Mouse (Mus musculus) limb, embryonic 12.5 days (tissue): ENCODE data around the gene Pkp4. TPM values are rescaled to one million over a fixed set of nuclear protein-coding genes. Genes with fewer than 3 reads are reported as not detected.

ENCODE experiments used
- ATAC-seq: fragments of 200-750 bp; cut with Nextera tagmentation; 2 replicates; pipeline ENCODE4 v1.8.0; 2017; ENCODE audit warnings: low read depth, moderate TSS enrichment; ENCODE audit not compliant: insufficient number of reproducible peaks, insufficient read depth, low FRiP score, low TSS enrichment
- H3K27ac ChIP-seq: fragments of 300-500 bp; sonication (generic); 2 replicates; pipeline ENCODE4 v1.5.1; 2016; ENCODE audit warnings: mild to moderate bottlenecking, moderate library complexity
- H3K27me3 ChIP-seq: fragments of 300-500 bp; sonication (generic); 2 replicates; pipeline ENCODE4 v1.6.1; 2016; ENCODE audit warnings: mild to moderate bottlenecking, moderate library complexity
- H3K36me3 ChIP-seq: fragments of 300-500 bp; sonication (generic); 2 replicates; pipeline ENCODE4 v1.6.1; 2016; ENCODE audit warnings: mild to moderate bottlenecking, moderate library complexity
- H3K4me1 ChIP-seq: fragments of 300-500 bp; sonication (generic); replicated peaks from 2 replicates; pipeline ENCODE4 v1.6.1; 2016
- H3K4me2 ChIP-seq: fragments of 300-500 bp; sonication (generic); 2 replicates; pipeline ENCODE4 v1.6.1; 2016; ENCODE audit warnings: mild to moderate bottlenecking, moderate library complexity
- H3K4me3 ChIP-seq: fragments of 300-500 bp; sonication (generic); replicated peaks from 2 replicates; pipeline ENCODE4 v1.5.1; 2016; ENCODE audit warnings: mild to moderate bottlenecking
- H3K9ac ChIP-seq: fragments of 300-500 bp; sonication (generic); replicated peaks from 2 replicates; pipeline ENCODE4 v1.6.1; 2016; ENCODE audit warnings: mild to moderate bottlenecking, moderate library complexity
- H3K9me3 ChIP-seq: fragments of 300-500 bp; sonication (generic); 2 replicates; pipeline ENCODE4 v1.6.1; 2016; ENCODE audit warnings: mild to moderate bottlenecking, moderate library complexity
- WGBS: fragments of 180-500 bp; shearing (Covaris S2); methylation state at CpG from one replicate; pipeline ENCODE4 v1.1.7; 2016; 5-methylcytosine and 5-hydroxymethylcytosine counted together
- polyA plus RNA-seq: library from polyadenylated mRNA; unstranded; fragments of >200 nt; fragmentation: Nextera tagmentation; extraction: Ambion mirVana; gene quantifications from 2 replicates; pipeline ENCODE4 v1.2.1, GENCODE M21; 2016

Pkp4 gene
- polyA plus RNA-seq, 1 experiment from 2014 or later, result 18.7 TPM

GRCm38 (mm10) chr2:59184107-59185064 lies 23.7 kb downstream of the Pkp4 start:
- no peak for ATAC-seq
- 89% methylated on average over 11 of the region's 11 CpGs for WGBS

GRCm38 (mm10) chr2:59186122-59186521 lies 25.5 kb downstream of the Pkp4 start:
- no peaks in the 10 kb centered on the region for H3K27me3 ChIP-seq
- peaks cover 11% of the 10 kb centered on the region for H3K36me3 ChIP-seq
- H3K9ac ChIP-seq, result no peak overlapping the region
- H3K4me1 ChIP-seq, result peaks cover 11% of the 10 kb centered on the region
- 97% methylated on average over 8 of the region's 8 CpGs for WGBS
- no peak for ATAC-seq
- H3K4me2 ChIP-seq, result no peak overlapping the region
- no peaks in the 10 kb centered on the region for H3K9me3 ChIP-seq
- H3K27ac ChIP-seq, result no peak overlapping the region
- H3K4me3 ChIP-seq, result no peak overlapping the region

More at GRCm38 (mm10) chr2:59184107-59185064, 23.7 kb downstream of the Pkp4 start:
- H3K4me3 ChIP-seq, result no peak overlapping the region
- no peaks in the 10 kb centered on the region for H3K27me3 ChIP-seq
- no peaks in the 10 kb centered on the region for H3K9me3 ChIP-seq
- H3K27ac ChIP-seq, result no peak overlapping the region
- no peak overlapping the region for H3K9ac ChIP-seq
- H3K4me1 ChIP-seq, result peaks cover 7% of the 10 kb centered on the region
- H3K4me2 ChIP-seq, result no peak overlapping the region
- peaks cover 11% of the 10 kb centered on the region for H3K36me3 ChIP-seq

GRCm38 (mm10) chr2:59186966-59187365 lies 26.3 kb downstream of the Pkp4 start:
- Histone ChIP-seq H3K36me3 (peaks cover 11% of the 10 kb centered on the region), H3K9me3 (no peaks in the 10 kb centered on the region), H3K4me1 (peaks cover 14% of the 10 kb centered on the region), H3K4me2 (no peak overlapping the region), H3K27me3 (no peaks in the 10 kb centered on the region), H3K4me3 (no peak overlapping the region), H3K27ac (no peak overlapping the region), H3K9ac (no peak overlapping the region)
- no peak for ATAC-seq
- WGBS, result 93% methylated on average over 6 of the region's 6 CpGs

- whole genome bisulfite sequencing, result 87% methylated on average over 8 of the region's 8 CpGs
- Histone ChIP-seq H3K27ac (no peak overlapping the region), H3K4me1 (peaks cover 17% of the 10 kb centered on the region), H3K9me3 (no peaks in the 10 kb centered on the region), H3K4me2 (no peak overlapping the region), H3K36me3 (peaks cover 11% of the 10 kb centered on the region), H3K4me3 (no peak overlapping the region), H3K9ac (no peak overlapping the region), H3K27me3 (no peaks in the 10 kb centered on the region)
- no peak for ATAC-seq
Measured at GRCm38 (mm10) chr2:59188306-59188705, 27.7 kb downstream of the Pkp4 start.

GRCm38 (mm10) chr2:59189661-59190185 lies 29.1 kb downstream of the Pkp4 start:
- ATAC-seq, result no peak
- Histone ChIP-seq H3K4me1 (peaks cover 17% of the 10 kb centered on the region), H3K9me3 (no peaks in the 10 kb centered on the region), H3K4me3 (no peak overlapping the region), H3K36me3 (peaks cover 11% of the 10 kb centered on the region), H3K27me3 (no peaks in the 10 kb centered on the region), H3K9ac (no peak overlapping the region), H3K27ac (no peak overlapping the region), H3K4me2 (no peak overlapping the region)
- 93% methylated on average over 5 of the region's 5 CpGs for WGBS

GRCm38 (mm10) chr2:59190186-59190585 lies 29.5 kb downstream of the Pkp4 start:
- Histone ChIP-seq H3K9ac (no peak overlapping the region), H3K27me3 (no peaks in the 10 kb centered on the region), H3K27ac (no peak overlapping the region), H3K4me2 (no peak overlapping the region), H3K4me1 (peaks cover 17% of the 10 kb centered on the region), H3K4me3 (no peak overlapping the region), H3K36me3 (peaks cover 11% of the 10 kb centered on the region), H3K9me3 (no peaks in the 10 kb centered on the region)
- ATAC-seq, result no peak
- WGBS, result 81% methylated on average over 10 of the region's 10 CpGs

- ATAC-seq, result no peak
- WGBS, result 83% methylated on average over 8 of the region's 8 CpGs
- Histone ChIP-seq H3K4me2 (no peak overlapping the region), H3K9me3 (no peaks in the 10 kb centered on the region), H3K4me1 (peaks cover 17% of the 10 kb centered on the region), H3K9ac (no peak overlapping the region), H3K27me3 (no peaks in the 10 kb centered on the region), H3K4me3 (no peak overlapping the region), H3K36me3 (peaks cover 11% of the 10 kb centered on the region), H3K27ac (no peak overlapping the region)
Measured at GRCm38 (mm10) chr2:59191466-59191865, 30.8 kb downstream of the Pkp4 start.

GRCm38 (mm10) chr2:59193117-59193516 lies 32.5 kb downstream of the Pkp4 start:
- H3K9ac ChIP-seq, result no peak overlapping the region
- H3K4me2 ChIP-seq, result no peak overlapping the region
- no peak for ATAC-seq
- no peaks in the 10 kb centered on the region for H3K27me3 ChIP-seq
- no peaks in the 10 kb centered on the region for H3K36me3 ChIP-seq
- H3K4me1 ChIP-seq, result peaks cover 17% of the 10 kb centered on the region
- no peak overlapping the region for H3K27ac ChIP-seq
- H3K4me3 ChIP-seq, result no peak overlapping the region
- WGBS, result 77% methylated on average over 5 of the region's 5 CpGs
- H3K9me3 ChIP-seq, result no peaks in the 10 kb centered on the region

GRCm38 (mm10) chr2:59197156-59197555 lies 36.5 kb downstream of the Pkp4 start:
- ATAC-seq, result no peak
- Histone ChIP-seq H3K27me3 (no peaks in the 10 kb centered on the region), H3K4me3 (no peak overlapping the region), H3K4me1 (peaks cover 9% of the 10 kb centered on the region), H3K4me2 (no peak overlapping the region), H3K9ac (no peak overlapping the region), H3K36me3 (no peaks in the 10 kb centered on the region), H3K9me3 (no peaks in the 10 kb centered on the region), H3K27ac (no peak overlapping the region)
- 88% methylated on average over 4 of the region's 4 CpGs for WGBS

GRCm38 (mm10) chr2:59199476-59199976 lies 38.9 kb downstream of the Pkp4 start:
- Histone ChIP-seq H3K27me3 (no peaks in the 10 kb centered on the region), H3K4me2 (no peak overlapping the region), H3K4me1 (peaks cover 17% of the 10 kb centered on the region), H3K9ac (no peak overlapping the region), H3K4me3 (no peak overlapping the region), H3K27ac (no peak overlapping the region), H3K36me3 (no peaks in the 10 kb centered on the region), H3K9me3 (no peaks in the 10 kb centered on the region)
- WGBS, result 95% methylated on average over 5 of the region's 5 CpGs
- no peak for ATAC-seq

GRCm38 (mm10) chr2:59200511-59200910 lies 39.9 kb downstream of the Pkp4 start:
- no peak for ATAC-seq

More at GRCm38 (mm10) chr2:59200511-59200910, 39.9 kb downstream of the Pkp4 start:
- no peak overlapping the region for H3K9ac ChIP-seq
- H3K36me3 ChIP-seq, result no peaks in the 10 kb centered on the region
- H3K4me3 ChIP-seq, result no peak overlapping the region
- H3K27ac ChIP-seq, result 0 out of 2 replicates have a peak overlapping the region, but pooled peaks have one; percentile 41
- H3K9me3 ChIP-seq, result no peaks in the 10 kb centered on the region
- no peak overlapping the region for H3K4me2 ChIP-seq
- H3K27me3 ChIP-seq, result no peaks in the 10 kb centered on the region
- H3K4me1 ChIP-seq, result peaks cover 21% of the 10 kb centered on the region
- WGBS, result 72% methylated on average over 3 of the region's 3 CpGs
